Mouse (Mus musculus) limb, embryonic 12.5 days (tissue): ENCODE measurements at regions not wholly inside any gene's neighbourhood (a gene's known extent, or its start where the extent isn't known, plus 50 kb on each side); places are given as distances from the start of the nearest gene placed in this dataset.

Experiments used
- ATAC-seq: fragments of 200-750 bp; cut with Nextera tagmentation; 2 replicates; pipeline ENCODE4 v1.8.0; 2017; ENCODE audit warnings: low read depth, moderate TSS enrichment; ENCODE audit not compliant: insufficient number of reproducible peaks, insufficient read depth, low FRiP score, low TSS enrichment
- H3K27ac ChIP-seq: fragments of 300-500 bp; sonication (generic); 2 replicates; pipeline ENCODE4 v1.5.1; 2016; ENCODE audit warnings: mild to moderate bottlenecking, moderate library complexity
- H3K27me3 ChIP-seq: fragments of 300-500 bp; sonication (generic); 2 replicates; pipeline ENCODE4 v1.6.1; 2016; ENCODE audit warnings: mild to moderate bottlenecking, moderate library complexity
- H3K36me3 ChIP-seq: fragments of 300-500 bp; sonication (generic); 2 replicates; pipeline ENCODE4 v1.6.1; 2016; ENCODE audit warnings: mild to moderate bottlenecking, moderate library complexity
- H3K4me1 ChIP-seq: fragments of 300-500 bp; sonication (generic); replicated peaks from 2 replicates; pipeline ENCODE4 v1.6.1; 2016
- H3K4me2 ChIP-seq: fragments of 300-500 bp; sonication (generic); 2 replicates; pipeline ENCODE4 v1.6.1; 2016; ENCODE audit warnings: mild to moderate bottlenecking, moderate library complexity
- H3K4me3 ChIP-seq: fragments of 300-500 bp; sonication (generic); replicated peaks from 2 replicates; pipeline ENCODE4 v1.5.1; 2016; ENCODE audit warnings: mild to moderate bottlenecking
- H3K9ac ChIP-seq: fragments of 300-500 bp; sonication (generic); replicated peaks from 2 replicates; pipeline ENCODE4 v1.6.1; 2016; ENCODE audit warnings: mild to moderate bottlenecking, moderate library complexity
- H3K9me3 ChIP-seq: fragments of 300-500 bp; sonication (generic); 2 replicates; pipeline ENCODE4 v1.6.1; 2016; ENCODE audit warnings: mild to moderate bottlenecking, moderate library complexity
- WGBS: fragments of 180-500 bp; shearing (Covaris S2); methylation state at CpG from one replicate; pipeline ENCODE4 v1.1.7; 2016; 5-methylcytosine and 5-hydroxymethylcytosine counted together

DNA sequence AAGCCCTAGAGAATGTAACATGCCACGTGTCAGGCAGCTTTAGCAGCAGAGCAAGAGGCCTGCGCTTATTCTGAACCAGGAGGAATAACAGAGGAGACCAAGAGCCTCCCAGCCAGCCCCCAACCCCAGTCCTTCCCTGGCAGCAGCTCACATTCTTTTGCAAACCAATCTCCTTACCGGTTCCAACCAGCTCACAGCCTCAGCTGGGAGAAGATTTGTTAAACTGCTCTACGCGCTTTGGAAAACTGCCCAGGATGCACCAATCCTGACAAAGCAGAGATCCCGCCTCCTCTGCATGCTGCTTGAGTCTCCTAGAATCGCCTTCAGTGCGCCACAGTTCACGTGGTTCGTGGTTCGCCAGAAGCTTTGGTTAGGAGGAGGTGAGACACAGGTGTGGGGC lies 51.8 kb downstream of the Gm9376 start:
- Histone ChIP-seq H3K9me3 (no peaks in the 10 kb centered on the region), H3K9ac (no peak overlapping the region), H3K36me3 (no peaks in the 10 kb centered on the region), H3K4me2 (no peak overlapping the region), H3K4me1 (0 out of 2 replicates have a peak, but pooled peaks cover 10% of the 10 kb centered on the region), H3K27ac (no peak overlapping the region), H3K4me3 (no peak overlapping the region), H3K27me3 (peaks cover 54% of the 10 kb centered on the region)
- no peak for ATAC-seq
- WGBS: 54% methylated on average over 11 of the region's 11 CpGs

DNA sequence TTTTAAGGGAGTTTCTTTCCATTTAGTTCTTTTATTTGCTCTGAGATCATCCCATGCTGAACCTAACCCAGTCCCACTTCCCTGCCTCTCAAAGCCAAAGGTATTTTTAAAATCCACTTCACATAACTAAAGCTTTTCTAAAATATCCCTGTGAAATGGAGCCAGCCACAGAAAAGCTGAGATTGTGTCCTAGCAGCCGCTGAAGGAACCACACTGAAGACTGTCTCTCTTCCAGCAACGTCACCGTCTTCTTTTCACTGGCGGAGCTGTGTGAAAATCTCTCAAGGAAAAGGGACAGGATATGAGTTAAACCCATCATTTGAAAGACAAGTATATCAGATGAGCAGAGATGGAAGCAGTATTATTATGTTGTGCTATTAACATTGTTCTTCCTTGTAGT lies 53.3 kb downstream of the Gm9376 start:
- no peak overlapping the region for H3K27ac ChIP-seq
- no peaks in the 10 kb centered on the region for H3K36me3 ChIP-seq
- H3K4me1 ChIP-seq: 0 out of 2 replicates have a peak, but pooled peaks cover 10% of the 10 kb centered on the region
- ATAC-seq: no peak
- peaks cover 70% of the 10 kb centered on the region for H3K27me3 ChIP-seq
- H3K9me3 ChIP-seq: no peaks in the 10 kb centered on the region
- no peak overlapping the region for H3K4me3 ChIP-seq
- H3K9ac ChIP-seq: no peak overlapping the region
- H3K4me2 ChIP-seq: no peak overlapping the region
- WGBS: 85% methylated on average over 4 of the region's 4 CpGs

DNA sequence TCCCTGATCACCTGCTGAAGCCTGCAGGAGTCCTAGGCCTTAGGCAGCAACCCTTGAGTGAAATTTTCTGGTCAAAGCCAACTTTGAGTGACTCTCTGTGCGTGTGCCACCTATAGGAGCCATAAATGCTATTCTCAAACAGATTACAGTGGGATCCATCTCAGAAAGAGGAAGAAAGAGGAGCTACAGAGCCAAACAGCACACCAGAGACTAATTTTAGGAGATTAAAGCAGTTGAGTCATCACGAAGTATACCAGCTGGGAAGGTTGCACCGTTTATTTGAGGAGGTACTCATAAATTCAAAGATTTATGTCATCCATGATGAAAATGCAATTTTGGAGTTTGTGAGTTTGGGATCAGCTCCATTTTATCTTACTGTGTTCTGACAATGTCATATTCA lies 54.3 kb downstream of the Gm9376 start:
- WGBS: 71% methylated on average over 3 of the region's 3 CpGs
- ATAC-seq: no peak
- H3K27ac ChIP-seq: no peak overlapping the region
- no peak overlapping the region for H3K4me3 ChIP-seq
- no peak overlapping the region for H3K9ac ChIP-seq
- peaks cover 79% of the 10 kb centered on the region for H3K27me3 ChIP-seq
- 0 out of 2 replicates have a peak, but pooled peaks cover 10% of the 10 kb centered on the region for H3K4me1 ChIP-seq
- no peaks in the 10 kb centered on the region for H3K9me3 ChIP-seq
- no peaks in the 10 kb centered on the region for H3K36me3 ChIP-seq
- no peak overlapping the region for H3K4me2 ChIP-seq

DNA sequence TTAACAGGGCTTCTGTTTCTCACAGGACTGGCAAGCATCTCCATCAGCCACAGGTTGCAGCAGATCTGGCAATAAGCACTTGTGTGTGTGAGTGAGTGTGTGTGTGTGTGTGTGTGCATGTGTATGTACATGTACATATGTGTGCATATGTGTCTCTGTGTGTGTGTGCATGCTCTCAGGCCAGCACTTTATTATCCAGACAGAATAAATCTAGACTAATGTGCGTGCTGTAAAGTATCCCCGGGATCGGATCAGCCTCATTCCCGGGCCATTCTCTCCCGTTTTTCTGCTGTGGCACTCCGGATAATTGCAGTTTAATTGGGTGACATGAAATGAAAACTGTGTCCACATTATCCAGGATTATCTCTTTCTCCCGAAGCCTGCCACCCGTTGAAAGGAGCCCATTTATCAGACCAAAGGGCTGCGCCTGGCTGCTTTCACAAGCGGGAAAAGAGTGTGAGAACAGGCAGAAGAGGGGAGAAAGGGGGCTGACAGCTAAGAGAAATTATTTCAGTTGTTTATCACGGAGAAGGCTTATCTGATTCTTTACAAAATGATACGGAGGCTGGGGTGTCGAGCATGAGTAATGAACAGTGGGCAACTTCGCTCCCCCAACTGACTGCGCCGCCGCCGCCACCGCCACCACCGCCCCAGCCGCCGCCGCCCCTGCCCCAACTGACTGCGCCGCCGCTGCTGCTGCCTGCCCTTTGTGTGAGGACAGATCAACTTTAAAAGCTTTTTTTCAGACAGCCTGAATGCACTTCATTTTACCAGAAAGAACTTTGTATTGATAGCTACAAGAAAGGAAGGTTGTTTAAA lies 55.5 kb downstream of the Gm9376 start:
- no peak overlapping the region for H3K9ac ChIP-seq
- no peak for ATAC-seq
- peak overlapping the region; percentile 30 for H3K4me3 ChIP-seq
- no peaks in the 10 kb centered on the region for H3K9me3 ChIP-seq
- no peaks in the 10 kb centered on the region for H3K36me3 ChIP-seq
- no peak overlapping the region for H3K27ac ChIP-seq
- peaks cover 83% of the 10 kb centered on the region for H3K27me3 ChIP-seq
- 11% methylated on average over 26 of the region's 26 CpGs for WGBS
- peak overlapping the region; percentile 57 for H3K4me2 ChIP-seq
- 0 out of 2 replicates have a peak, but pooled peaks cover 10% of the 10 kb centered on the region for H3K4me1 ChIP-seq

DNA sequence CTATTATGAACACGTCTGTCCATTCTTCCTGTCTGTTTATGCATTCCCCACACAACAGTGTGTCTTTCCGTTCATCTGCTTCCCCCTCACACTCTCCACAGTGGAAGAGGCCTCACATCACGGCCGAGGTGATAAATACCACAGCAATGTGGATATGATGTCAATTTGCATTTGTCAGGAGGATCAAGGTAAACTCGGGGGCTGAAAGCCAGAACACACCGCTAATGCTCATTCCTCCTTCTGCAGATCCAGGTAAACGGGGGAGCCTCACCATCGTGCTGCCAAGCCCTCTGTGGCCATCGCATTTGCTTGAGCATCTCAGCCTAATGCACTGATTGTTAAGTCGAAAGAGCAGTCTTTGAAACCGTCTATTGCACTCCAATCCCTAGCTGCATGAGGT lies 56.1 kb downstream of the Gm9376 start:
- 0 out of 2 replicates have a peak, but pooled peaks cover 10% of the 10 kb centered on the region for H3K4me1 ChIP-seq
- no peaks in the 10 kb centered on the region for H3K36me3 ChIP-seq
- H3K27ac ChIP-seq: no peak overlapping the region
- H3K4me3 ChIP-seq: peak overlapping the region; percentile 30
- 14% methylated on average over 11 of the region's 11 CpGs for WGBS
- no peak overlapping the region for H3K9ac ChIP-seq
- H3K4me2 ChIP-seq: peak overlapping the region; percentile 57
- ATAC-seq: no peak
- H3K9me3 ChIP-seq: no peaks in the 10 kb centered on the region
- H3K27me3 ChIP-seq: peaks cover 82% of the 10 kb centered on the region

DNA sequence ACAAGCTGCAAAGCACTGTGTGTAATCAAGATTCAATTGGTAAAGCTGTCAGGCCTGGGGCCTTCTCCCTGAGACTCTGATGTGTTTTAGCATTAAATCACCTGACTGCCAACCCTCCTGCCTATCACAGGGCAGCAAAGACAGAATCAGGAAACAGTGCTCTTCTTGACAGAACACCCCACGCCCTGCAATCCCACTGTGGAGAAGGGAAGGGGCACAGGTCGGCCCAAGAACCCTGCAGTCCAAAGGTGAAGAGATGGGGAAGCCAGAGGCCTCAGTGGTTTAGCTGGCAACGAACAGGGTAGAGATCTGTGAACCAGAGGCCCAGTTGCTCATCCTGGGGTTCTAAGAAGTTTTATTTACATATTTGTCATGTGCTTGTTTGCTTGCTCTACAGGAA lies 71.3 kb downstream of the Gm9376 start:
- H3K9ac ChIP-seq: no peak overlapping the region
- WGBS: 75% methylated on average over 3 of the region's 3 CpGs
- no peaks in the 10 kb centered on the region for H3K4me1 ChIP-seq
- no peak overlapping the region for H3K4me3 ChIP-seq
- H3K4me2 ChIP-seq: no peak overlapping the region
- ATAC-seq: no peak
- H3K27me3 ChIP-seq: 0 out of 2 replicates have a peak, but pooled peaks cover 4% of the 10 kb centered on the region
- peaks cover 6% of the 10 kb centered on the region; the same call in 1 of the 2 replicates for H3K9me3 ChIP-seq
- H3K27ac ChIP-seq: no peak overlapping the region
- no peaks in the 10 kb centered on the region for H3K36me3 ChIP-seq

DNA sequence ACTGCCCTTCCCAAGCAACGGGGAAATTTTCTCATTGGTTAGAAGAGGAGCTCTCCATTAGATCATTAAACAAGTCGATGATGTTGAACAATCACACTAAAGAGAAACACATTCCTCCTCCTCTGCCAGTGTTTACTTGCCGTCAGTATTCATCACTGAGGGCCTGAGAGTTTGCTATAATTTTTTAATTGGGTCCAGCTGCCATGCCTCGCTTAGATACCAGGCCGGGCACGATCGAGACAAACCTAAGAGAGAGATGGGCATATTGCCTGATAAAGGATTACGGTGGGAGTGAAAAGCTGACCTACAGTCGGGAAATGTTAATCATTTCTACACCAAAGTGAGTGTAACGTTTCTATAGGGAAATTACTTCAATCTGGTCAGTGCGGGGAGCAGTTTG lies 96.2 kb downstream of the Gm9376 start:
- Histone ChIP-seq H3K4me2 (peak overlapping the region; percentile 51), H3K4me3 (peak overlapping the region; percentile 20), H3K4me1 (peaks cover 24% of the 10 kb centered on the region), H3K27ac (no peak overlapping the region), H3K36me3 (no peaks in the 10 kb centered on the region), H3K27me3 (peaks cover 75% of the 10 kb centered on the region), H3K9ac (no peak overlapping the region), H3K9me3 (no peaks in the 10 kb centered on the region)
- WGBS: 13% methylated on average over 11 of the region's 11 CpGs
- no peak for ATAC-seq

DNA sequence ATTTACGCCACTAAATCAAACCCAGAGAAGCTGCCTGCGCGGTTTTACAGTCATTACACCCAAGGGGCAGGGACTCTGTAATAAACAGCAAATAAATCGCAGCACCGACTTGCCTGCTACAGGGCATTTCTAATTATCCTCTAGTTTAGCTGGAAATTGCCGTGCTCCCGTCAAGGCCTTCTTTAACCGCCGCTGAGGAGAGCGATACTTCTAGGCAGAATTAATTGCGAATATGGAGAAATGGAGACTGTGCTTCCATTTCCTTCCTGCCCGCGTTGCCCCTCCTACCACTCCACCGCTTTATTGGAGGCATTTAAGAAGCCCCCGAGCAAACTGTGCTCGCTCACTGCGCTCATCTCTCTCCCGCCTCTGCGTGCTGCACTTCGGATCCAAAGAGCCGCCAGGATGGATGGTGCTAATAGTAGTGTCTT lies 96.6 kb downstream of the Gm9376 start:
- H3K9me3 ChIP-seq: no peaks in the 10 kb centered on the region
- peaks cover 76% of the 10 kb centered on the region for H3K27me3 ChIP-seq
- H3K27ac ChIP-seq: no peak overlapping the region
- ATAC-seq: 0 out of 2 replicates have a peak, but pooled peaks have one; percentile 40
- H3K36me3 ChIP-seq: no peaks in the 10 kb centered on the region
- peak overlapping the region; percentile 51 for H3K4me2 ChIP-seq
- 0 out of 2 replicates have a peak overlapping the region, but pooled peaks have one; percentile 5 for H3K9ac ChIP-seq
- peak overlapping the region; percentile 20 for H3K4me3 ChIP-seq
- H3K4me1 ChIP-seq: peaks cover 24% of the 10 kb centered on the region
- WGBS: 9% methylated on average over 21 of the region's 21 CpGs

DNA sequence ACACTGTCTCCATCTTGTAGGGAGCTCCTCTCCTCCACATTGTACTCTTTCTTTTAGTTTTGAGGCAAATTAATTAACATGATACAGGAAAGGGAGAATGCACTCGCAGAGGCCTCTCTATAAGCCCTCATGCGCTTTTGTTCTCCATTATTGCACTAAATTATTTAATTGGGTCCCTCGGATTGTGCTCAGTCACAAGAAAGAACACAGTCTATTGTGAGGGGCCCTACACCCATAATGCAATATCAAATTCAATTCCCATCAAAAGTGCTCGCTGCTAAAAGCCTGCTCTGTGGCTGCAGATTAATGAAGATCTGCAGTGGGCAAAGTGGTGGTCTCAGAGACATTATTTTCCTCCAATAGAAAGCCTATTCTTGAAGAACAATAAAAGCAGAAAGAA lies 99.8 kb downstream of the Gm9376 start:
- Histone ChIP-seq H3K36me3 (no peaks in the 10 kb centered on the region), H3K9ac (no peak overlapping the region), H3K4me2 (no peak overlapping the region), H3K27ac (no peak overlapping the region), H3K4me3 (no peak overlapping the region), H3K27me3 (peaks cover 85% of the 10 kb centered on the region), H3K4me1 (peaks cover 29% of the 10 kb centered on the region), H3K9me3 (no peaks in the 10 kb centered on the region)
- no peak for ATAC-seq
- 92% methylated on average over 4 of the region's 4 CpGs for WGBS

DNA sequence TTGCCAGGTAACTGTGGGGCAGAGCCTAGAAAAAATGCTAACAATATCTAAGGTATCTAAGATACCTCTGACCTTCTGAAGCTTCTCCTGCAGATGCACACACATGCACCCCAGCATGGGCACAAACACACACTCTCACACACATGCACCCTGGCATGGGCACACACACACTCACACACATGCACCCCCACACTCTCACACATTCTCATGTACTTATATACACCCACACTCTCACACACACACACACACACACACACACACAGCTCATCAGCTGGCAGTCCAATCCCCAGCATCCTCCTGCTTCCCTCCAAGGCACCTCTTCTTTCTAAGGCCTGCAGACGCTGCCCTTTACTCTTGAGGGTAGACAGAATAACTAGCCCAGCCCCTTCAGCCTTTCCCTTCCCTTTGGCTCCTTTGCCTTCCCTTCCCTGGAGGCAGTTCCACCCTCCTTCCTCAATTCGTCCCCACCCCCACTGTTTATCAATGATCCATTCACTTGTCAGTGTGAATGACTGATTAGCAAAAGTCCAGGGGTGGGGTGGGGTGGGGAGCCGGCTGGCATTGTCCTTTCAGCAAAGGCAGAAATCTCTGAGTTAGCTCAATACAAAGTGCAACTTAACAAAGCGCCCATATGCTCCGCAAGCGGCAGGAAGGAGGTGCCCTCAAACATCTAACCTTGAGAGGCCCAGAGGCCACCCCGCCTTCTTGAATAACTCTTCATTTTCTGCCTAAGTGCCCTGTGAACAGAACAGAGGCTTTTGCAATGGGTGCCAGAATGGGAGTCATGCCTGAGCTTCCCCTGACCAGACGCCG lies 102.1 kb downstream of the Gm9376 start:
- ATAC-seq: no peak
- H3K27ac ChIP-seq: no peak overlapping the region
- no peak overlapping the region for H3K4me2 ChIP-seq
- no peaks in the 10 kb centered on the region for H3K9me3 ChIP-seq
- peaks cover 11% of the 10 kb centered on the region for H3K4me1 ChIP-seq
- H3K27me3 ChIP-seq: peaks cover 83% of the 10 kb centered on the region
- no peak overlapping the region for H3K4me3 ChIP-seq
- H3K9ac ChIP-seq: no peak overlapping the region
- 18% methylated on average over 9 of the region's 9 CpGs for WGBS
- no peaks in the 10 kb centered on the region for H3K36me3 ChIP-seq

DNA sequence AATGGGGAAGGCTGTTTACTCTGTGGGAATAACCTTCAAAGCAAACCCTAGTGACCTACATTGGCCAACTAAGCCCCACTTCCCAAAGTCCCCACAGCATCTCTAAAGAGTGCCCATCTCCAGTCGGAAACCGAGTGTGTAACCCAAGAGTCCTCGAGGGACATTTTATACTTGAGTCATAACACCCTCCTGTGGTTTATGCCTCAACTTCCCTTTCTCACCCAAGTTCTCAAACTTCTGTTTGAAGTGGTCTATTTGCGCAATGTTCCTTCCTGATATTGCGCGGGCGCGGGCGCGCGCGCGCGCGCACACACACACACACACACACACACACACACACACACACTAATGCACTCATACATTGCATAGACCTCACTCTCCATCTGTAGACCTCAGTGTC lies 104.6 kb downstream of the Gm9376 start:
- no peaks in the 10 kb centered on the region for H3K36me3 ChIP-seq
- no peaks in the 10 kb centered on the region for H3K9me3 ChIP-seq
- no peak overlapping the region for H3K4me3 ChIP-seq
- WGBS: 97% methylated on average over 15 of the region's 15 CpGs
- no peak overlapping the region for H3K9ac ChIP-seq
- peaks cover 8% of the 10 kb centered on the region; the same call in 1 of the 2 replicates for H3K4me1 ChIP-seq
- ATAC-seq: no peak
- no peak overlapping the region for H3K27ac ChIP-seq
- no peak overlapping the region for H3K4me2 ChIP-seq
- H3K27me3 ChIP-seq: peaks cover 58% of the 10 kb centered on the region
